Mouse (Mus musculus) activated CD4-positive, CD25-positive, alpha-beta regulatory T cell, adult 9 weeks (primary cell): ENCODE data around the gene Edil3. TPM values are rescaled to one million over a fixed set of nuclear protein-coding genes. Genes with fewer than 3 reads are reported as not detected.

Source experiments
- polyA plus RNA-seq: library from polyadenylated mRNA; unstranded; fragments of 100-300 nt; shearing (Covaris generic); gene quantifications from one replicate; pipeline ENCODE4 v1.2.1, GENCODE M21; 2017

Edil3 gene
- polyA plus RNA-seq = not detected

GRCm38 (mm10) chr13:88821440-88822331, at the start of gene Edil3:
Edil3 (plus strand) TSS chr13:88821472.

